Mouse (Mus musculus): ENCODE measurements around the gene Foxq1. TPM values are rescaled to one million over a fixed set of nuclear protein-coding genes. Genes with fewer than 3 reads are reported as not detected.

Foxq1 gene
- polyA plus RNA-seq, 1 experiment from 2014 or later, result 9.6 TPM

GRCm38 (mm10) chr13:31556964-31557767 is 1.2 kb downstream of the Foxq1 start:
- Histone ChIP-seq H3K9ac (ENCODE audit: low read depth, low read length) (peak overlapping the region; percentile 87), H3K9me3 (ENCODE audit: control insufficient read depth) (no peaks in the 10 kb centered on the region), H3K4me3 (ENCODE audit: low read depth, low read length) (peak overlapping the region; percentile 77), H3K4me1 (replicated peaks; ENCODE audit: control insufficient read depth, insufficient read depth, low read length) (no peaks in the 10 kb centered on the region; the same call in 1 of the 2 replicates), H3K27ac (ENCODE audit: low read depth, low read length) (peak overlapping the region; percentile 78), H3K4me2 (replicated peaks; ENCODE audit: low read depth) (peak overlapping the region; percentile 98), H3K27me3 (replicated peaks; ENCODE audit: control insufficient read depth, insufficient read depth, low read length) (peaks cover 19% of the 10 kb centered on the region; the same call in 1 of the 2 replicates), H3K36me3 (ENCODE audit: control insufficient read depth, insufficient read depth) (no peaks in the 10 kb centered on the region)
- 12% methylated on average over 24 of the region's 24 CpGs for WGBS
- no peak for TF ChIP-seq CTCF (IDR thresholded peaks at IDR 0.05; ENCODE audit: low read depth)
- ATAC-seq, result peak; percentile 31

- no peaks in the 10 kb centered on the region for H3K9me3 ChIP-seq (ENCODE audit: control insufficient read depth)
- H3K36me3 ChIP-seq (ENCODE audit: control insufficient read depth, insufficient read depth), result no peaks in the 10 kb centered on the region
- peak; percentile 33 for TF ChIP-seq CTCF (IDR thresholded peaks at IDR 0.05; ENCODE audit: low read depth)
- H3K27ac ChIP-seq (ENCODE audit: low read depth, low read length), result peak overlapping the region; percentile 78
- H3K4me2 ChIP-seq (replicated peaks; ENCODE audit: low read depth), result peak overlapping the region; percentile 98
- peaks cover 19% of the 10 kb centered on the region; the same call in 1 of the 2 replicates for H3K27me3 ChIP-seq (replicated peaks; ENCODE audit: control insufficient read depth, insufficient read depth, low read length)
- H3K9ac ChIP-seq (ENCODE audit: low read depth, low read length), result peak overlapping the region; percentile 87
- H3K4me3 ChIP-seq (ENCODE audit: low read depth, low read length), result peak overlapping the region; percentile 77
- under 1% methylated on average over 72 of the region's 73 CpGs for WGBS
- H3K4me1 ChIP-seq (replicated peaks; ENCODE audit: control insufficient read depth, insufficient read depth, low read length), result no peaks in the 10 kb centered on the region; the same call in 1 of the 2 replicates
- peak; percentile 86 for ATAC-seq
Measured at GRCm38 (mm10) chr13:31557768-31558520, 2.0 kb downstream of the Foxq1 start.

- Histone ChIP-seq H3K4me1 (replicated peaks; ENCODE audit: control insufficient read depth, insufficient read depth, low read length) (no peaks in the 10 kb centered on the region; the same call in 1 of the 2 replicates), H3K4me3 (ENCODE audit: low read depth, low read length) (peak within 1 kb of the TSS; percentile 77), H3K4me2 (replicated peaks; ENCODE audit: low read depth) (peak within 1 kb of the TSS; percentile 98), H3K36me3 (ENCODE audit: control insufficient read depth, insufficient read depth) (no peaks in the 10 kb centered on the region), H3K27ac (ENCODE audit: low read depth, low read length) (peak within 1 kb of the TSS; percentile 78), H3K9me3 (ENCODE audit: control insufficient read depth) (no peaks in the 10 kb centered on the region), H3K27me3 (replicated peaks; ENCODE audit: control insufficient read depth, insufficient read depth, low read length) (peaks cover 19% of the 10 kb centered on the region; the same call in 1 of the 2 replicates), H3K9ac (ENCODE audit: low read depth, low read length) (peak within 1 kb of the TSS; percentile 87)
- peak; percentile 17 for ATAC-seq
- under 1% methylated on average over 80 of the region's 88 CpGs for WGBS
- no peak for TF ChIP-seq CTCF (IDR thresholded peaks at IDR 0.05; ENCODE audit: low read depth)
Measured at GRCm38 (mm10) chr13:31558521-31559418, 2.8 kb downstream of the Foxq1 start, which contains the start of gene A530084C06Rik. TSS of gene A530084C06Rik (minus strand) at chr13:31559333.

GRCm38 (mm10) chr13:31559419-31560144 is 3.6 kb downstream of the Foxq1 start:
- under 1% methylated on average over 85 of the region's 92 CpGs for WGBS
- ATAC-seq, result peak; percentile 58
- Histone ChIP-seq H3K9me3 (ENCODE audit: control insufficient read depth) (no peaks in the 10 kb centered on the region), H3K4me2 (replicated peaks; ENCODE audit: low read depth) (peak overlapping the region; percentile 98), H3K27me3 (replicated peaks; ENCODE audit: control insufficient read depth, insufficient read depth, low read length) (peaks cover 19% of the 10 kb centered on the region; the same call in 1 of the 2 replicates), H3K36me3 (ENCODE audit: control insufficient read depth, insufficient read depth) (no peaks in the 10 kb centered on the region), H3K27ac (ENCODE audit: low read depth, low read length) (peak overlapping the region; percentile 78), H3K4me3 (ENCODE audit: low read depth, low read length) (peak overlapping the region; percentile 77), H3K9ac (ENCODE audit: low read depth, low read length) (peak overlapping the region; percentile 87), H3K4me1 (replicated peaks; ENCODE audit: control insufficient read depth, insufficient read depth, low read length) (no peaks in the 10 kb centered on the region; the same call in 1 of the 2 replicates)
- peak; percentile 93 for TF ChIP-seq CTCF (IDR thresholded peaks at IDR 0.05; ENCODE audit: low read depth)

- H3K4me3 ChIP-seq (ENCODE audit: low read depth, low read length), result no peak overlapping the region
- 42% methylated on average over 6 of the region's 6 CpGs for WGBS
- H3K36me3 ChIP-seq (ENCODE audit: control insufficient read depth, insufficient read depth), result no peaks in the 10 kb centered on the region
- H3K27ac ChIP-seq (ENCODE audit: low read depth, low read length), result no peak overlapping the region
- no peak for ATAC-seq
- H3K27me3 ChIP-seq (replicated peaks; ENCODE audit: control insufficient read depth, insufficient read depth, low read length), result peaks cover 11% of the 10 kb centered on the region; the same call in 1 of the 2 replicates
- H3K9me3 ChIP-seq (ENCODE audit: control insufficient read depth), result no peaks in the 10 kb centered on the region
- peaks cover 7% of the 10 kb centered on the region; the same call in 1 of the 2 replicates for H3K4me1 ChIP-seq (replicated peaks; ENCODE audit: control insufficient read depth, insufficient read depth, low read length)
- TF ChIP-seq CTCF (IDR thresholded peaks at IDR 0.05; ENCODE audit: low read depth), result no peak
- H3K4me2 ChIP-seq (replicated peaks; ENCODE audit: low read depth), result peak overlapping the region; percentile 6
- H3K9ac ChIP-seq (ENCODE audit: low read depth, low read length), result no peak overlapping the region
Measured at GRCm38 (mm10) chr13:31564394-31564793, 8.5 kb downstream of the Foxq1 start.
